Mouse (Mus musculus): Measurements from ENCODE around the gene Abhd5.
A peak's percentile ranks its signal among the peaks of the same experiment; 100 is the strongest.

Gene Abhd5

GRCm38 (mm10) chr9:122415056-122415775, 63.8 kb downstream of the Abhd5 start:
- no peak for DNase-seq (ENCODE audit: low spot score in 2 of 2)

DNA sequence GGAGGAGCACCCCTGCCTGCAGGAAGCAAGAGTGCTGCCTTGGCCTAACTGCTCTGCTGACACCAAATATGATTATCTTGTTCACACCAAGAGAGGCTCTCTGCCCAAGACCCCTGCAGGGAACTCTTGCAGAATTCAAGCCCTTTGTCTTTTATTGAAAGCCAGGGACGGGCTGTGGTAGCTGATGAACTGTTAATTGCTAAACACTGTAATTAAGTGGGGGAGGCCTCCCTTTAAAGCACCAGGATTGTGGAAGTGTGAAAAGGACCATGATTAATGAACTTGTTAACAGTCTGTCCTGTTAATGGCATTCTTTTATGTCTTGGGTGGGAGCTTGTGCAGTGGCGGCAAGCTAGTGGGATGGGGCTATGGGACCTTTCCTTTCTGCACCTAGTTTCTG, 65.2 kb downstream of the Abhd5 start:
- DNase-seq (ENCODE audit: low spot score in 2 of 2): no peak

- no peak for DNase-seq (ENCODE audit: low spot score in 2 of 2)
These were observed 68.9 kb downstream of the Abhd5 start for GRCm38 (mm10) chr9:122420195-122420756.

- peak; percentile 62 to 76 for DNase-seq (ENCODE audit: low spot score in 2 of 2)
These were observed 69.7 kb downstream of the Abhd5 start for GRCm38 (mm10) chr9:122420772-122421764.

GRCm38 (mm10) chr9:122421911-122422310, 70.5 kb downstream of the Abhd5 start:
- DNase-seq (ENCODE audit: low spot score in 2 of 2): peak; percentile 44 to 58

DNA sequence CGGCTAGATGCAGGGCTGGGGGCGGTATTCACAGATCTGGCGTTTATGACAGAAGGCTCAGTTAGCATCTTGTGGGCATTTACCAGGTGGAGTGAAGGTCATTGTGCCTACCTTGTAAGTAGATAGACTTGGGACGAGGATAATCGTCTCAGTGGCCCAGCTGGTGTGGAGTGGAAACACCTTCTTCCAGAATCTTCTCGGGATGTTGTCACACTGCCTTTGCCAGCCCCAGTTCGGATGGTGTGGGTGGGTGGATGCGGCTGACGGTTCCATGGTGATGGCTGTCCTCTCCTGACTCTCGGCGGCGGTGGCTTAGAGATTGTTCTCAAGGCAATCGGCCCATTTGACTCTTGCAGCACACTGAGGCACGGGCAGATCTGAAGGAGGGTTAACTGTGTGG, 71.3 kb downstream of the Abhd5 start:
- DNase-seq (ENCODE audit: low spot score in 2 of 2): peak; percentile 39 to 58

- no peak for DNase-seq (ENCODE audit: low spot score in 2 of 2)
These were observed 71.7 kb downstream of the Abhd5 start for GRCm38 (mm10) chr9:122423146-122423545.

- no peak for DNase-seq (ENCODE audit: low spot score in 2 of 2)
These were observed 73.7 kb downstream of the Abhd5 start for GRCm38 (mm10) chr9:122424941-122425608.

GRCm38 (mm10) chr9:122429058-122429649, 77.7 kb downstream of the Abhd5 start:
- DNase-seq (ENCODE audit: low spot score in 2 of 2): no peak

DNA sequence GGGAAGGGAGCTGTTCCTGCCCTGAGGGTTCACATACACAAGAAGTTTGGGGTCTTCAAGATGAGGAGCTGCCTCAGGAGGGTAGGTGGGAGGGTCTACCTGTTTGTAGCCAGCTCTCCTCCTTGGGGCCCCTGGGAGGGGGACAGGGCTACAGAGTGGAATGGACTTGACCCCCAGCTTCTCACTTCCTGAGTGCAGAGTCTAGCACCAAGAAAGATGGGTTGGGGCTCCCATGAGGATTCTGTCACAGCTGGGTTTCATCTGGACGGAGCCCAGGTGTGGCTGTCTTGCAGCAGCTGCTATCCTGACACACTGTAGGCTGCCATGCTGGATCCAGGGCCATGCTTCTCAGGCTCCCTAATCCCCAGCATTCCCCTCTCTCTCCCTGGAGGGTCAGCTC, 78.3 kb downstream of the Abhd5 start:
- DNase-seq (ENCODE audit: low spot score in 2 of 2): no peak

Measured in right cerebral cortex, postnatal 36 days (tissue).